Mouse (Mus musculus) B cell, adult 2 months (primary cell): ENCODE measurements around the gene Mrps21.
A peak's percentile ranks its signal among the peaks of the same experiment; 100 is the strongest.

Source experiments
- DNase-seq, 2 experiments: peaks; one replicate each; pipeline ENCODE4 v3.0.0; 2022

Gene Mrps21

GRCm38 (mm10) chr3:95842503-95843214 lies 28.7 kb downstream of the Mrps21 start:
- DNase-seq, result peak; percentile 22 to 41

GRCm38 (mm10) chr3:95839250-95839649 lies 32.1 kb downstream of the Mrps21 start:
- DNase-seq, result no peak

- no peak for DNase-seq
These were observed 42.3 kb downstream of the Mrps21 start for GRCm38 (mm10) chr3:95829053-95829452.

- no peak for DNase-seq
These were observed 45.0 kb downstream of the Mrps21 start for GRCm38 (mm10) chr3:95826275-95826674.

- DNase-seq, result no peak
These were observed 51.0 kb downstream of the Mrps21 start for GRCm38 (mm10) chr3:95820046-95821010.

- peak; percentile 100 for DNase-seq
These were observed 51.9 kb downstream of the Mrps21 start for GRCm38 (mm10) chr3:95819351-95819985.

GRCm38 (mm10) chr3:95818571-95819288 lies 52.6 kb downstream of the Mrps21 start, which contains the start of gene Rprd2:
TSS of gene Rprd2 (minus strand) at chr3:95818863.
- peak; percentile 82 to 83 for DNase-seq

GRCm38 (mm10) chr3:95818026-95818511 lies 53.2 kb downstream of the Mrps21 start:
- DNase-seq, result peak in 1 of 2 experiments; percentile 47

- DNase-seq, result no peak
These were observed 54.6 kb downstream of the Mrps21 start for GRCm38 (mm10) chr3:95816681-95817080.
